Mouse (Mus musculus) liver, adult 2 months (tissue): ENCODE data around the gene Chst15.

Source experiments
- CTCF ChIP-seq: fragments of 200-500 bp; IDR thresholded peaks from 2 replicates; pipeline ENCODE4 v1.5.1; 2011; ENCODE audit warnings: low read depth, low read length, control low read depth
- POLR2A ChIP-seq: fragments of 200-500 bp; IDR thresholded peaks from 2 replicates; pipeline ENCODE4 v1.6.1; 2011; ENCODE audit warnings: low read length, control low read depth; ENCODE audit not compliant: insufficient read depth; ENCODE audit errors: extremely low read depth

GRCm38 (mm10) chr7:132343146-132343545, 26.1 kb upstream of the Chst15 start:
- TF ChIP-seq CTCF (no peak), POLR2A (no peak)
